Mouse (Mus musculus) neural tube, embryonic 11.5 days (tissue): ENCODE results near the gene Kctd4. TPM values are rescaled to one million over a fixed set of nuclear protein-coding genes. Genes with fewer than 3 reads are reported as not detected.

Experiments used
- polyA plus RNA-seq: library from polyadenylated mRNA; unstranded; fragments of >200 nt; fragmentation: Nextera tagmentation; extraction: Ambion mirVana; gene quantifications from 2 replicates; pipeline ENCODE4 v1.2.1, GENCODE M21; 2014

Gene Kctd4
- polyA plus RNA-seq, 1 experiment from 2014 or later: 1.7 TPM

Other genes starting within 250 kb of the Kctd4 start
- 26.4 and 30.0 TPM in 2 replicates for gene Cog3, start 200.5 kb upstream of the Kctd4 start, polyA plus RNA-seq
- 7.5 and 7.9 TPM in 2 replicates for gene Slc25a30, start 168.0 kb upstream of the Kctd4 start, polyA plus RNA-seq
- gene Tpt1, start 109.9 kb upstream of the Kctd4 start, polyA plus RNA-seq: 993 and 1,049 TPM in 2 replicates
- gene Gtf2f2, start 55.9 kb downstream of the Kctd4 start, polyA plus RNA-seq: 52.1 and 58.2 TPM in 2 replicates
- gene Gpalpp1, start 155.8 kb downstream of the Kctd4 start, polyA plus RNA-seq: 20.3 and 21.1 TPM in 2 replicates
- 16.9 TPM in 2 replicates for gene Nufip1, start 155.9 kb downstream of the Kctd4 start, polyA plus RNA-seq